Mouse (Mus musculus): Measurements from ENCODE around the gene Gm49721. TPM values are rescaled to one million over a fixed set of nuclear protein-coding genes. Genes with fewer than 3 reads are reported as not detected.
"Not testable (repeated sequence)": the region's sequence is repeated elsewhere in the genome, so short reads cannot be mapped to it uniquely, and the experiment has no call there.

The Gm49721 gene
- polyA plus RNA-seq, 1 experiment from 2014 or later = 0.12 TPM

DNA sequence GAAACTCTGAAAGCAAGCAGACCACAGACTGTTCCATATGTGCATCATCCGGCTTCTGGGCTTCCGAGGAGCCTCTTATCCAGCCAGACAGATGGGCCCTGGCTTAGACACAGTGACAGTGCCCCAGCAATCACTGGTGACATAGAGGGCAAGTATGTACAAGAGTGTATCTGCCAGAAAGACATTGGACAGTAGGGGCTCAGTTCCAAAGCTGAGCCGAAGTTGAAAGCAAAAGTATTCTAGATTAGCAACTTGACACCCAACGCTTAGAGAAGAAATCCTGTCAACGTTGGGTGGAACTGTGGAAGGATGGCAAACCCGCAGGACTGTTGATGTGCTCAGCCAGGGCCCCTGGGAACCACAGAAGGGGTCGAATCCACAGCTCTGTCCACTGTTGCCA, 51.5 kb downstream of the Gm49721 start:
- not testable (repeated sequence) for DNase-seq (ENCODE audit: low spot score)

DNA sequence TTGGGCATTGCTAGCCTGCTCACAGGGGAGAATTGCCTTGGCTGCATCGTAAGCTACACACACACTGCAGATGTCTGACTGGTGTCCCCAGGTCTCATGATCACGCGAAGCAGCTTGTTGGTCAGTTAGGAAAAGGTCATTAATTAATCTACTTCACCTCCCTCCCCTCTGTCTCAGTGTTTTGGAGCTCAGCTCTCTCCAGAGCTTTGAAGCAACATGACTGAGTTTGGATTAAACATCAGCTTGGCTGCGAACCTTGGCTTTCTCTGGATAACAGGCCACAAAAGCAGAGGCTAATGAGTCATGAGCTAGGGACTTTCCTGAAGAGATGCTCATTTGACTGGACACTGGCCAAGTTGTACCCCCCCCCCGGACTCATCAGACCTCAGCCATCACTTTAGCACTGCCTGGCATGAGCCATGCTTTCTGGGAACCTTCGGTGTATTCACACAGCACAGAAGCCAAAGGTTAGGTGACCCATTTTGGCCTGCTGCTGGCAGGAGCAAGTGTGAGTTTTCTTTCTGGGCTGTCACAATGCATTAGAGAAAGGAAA, 52.0 kb downstream of the Gm49721 start:
- 66% methylated on average over 3 of the region's 6 CpGs for WGBS

More for the DNA sequence above, 51.5 kb downstream of the Gm49721 start:
- not testable (repeated sequence) for H3K9ac ChIP-seq (ENCODE audit: low read depth, low read length); H3K36me3 ChIP-seq (ENCODE audit: control insufficient read depth, insufficient read depth, low read length); H3K4me2 ChIP-seq; ATAC-seq (replicated peaks; ENCODE audit: low FRiP score); H3K4me1 ChIP-seq (replicated peaks; ENCODE audit: control insufficient read depth, insufficient read depth, low read length); H3K27me3 ChIP-seq (replicated peaks; ENCODE audit: control insufficient read depth, insufficient read depth, low read length); H3K9me3 ChIP-seq (ENCODE audit: control insufficient read depth, low read length); H3K27ac ChIP-seq (ENCODE audit: low read depth, low read length); H3K4me3 ChIP-seq (ENCODE audit: low read depth, low read length)
- WGBS = 67% methylated on average over 6 of the region's 7 CpGs

DNA sequence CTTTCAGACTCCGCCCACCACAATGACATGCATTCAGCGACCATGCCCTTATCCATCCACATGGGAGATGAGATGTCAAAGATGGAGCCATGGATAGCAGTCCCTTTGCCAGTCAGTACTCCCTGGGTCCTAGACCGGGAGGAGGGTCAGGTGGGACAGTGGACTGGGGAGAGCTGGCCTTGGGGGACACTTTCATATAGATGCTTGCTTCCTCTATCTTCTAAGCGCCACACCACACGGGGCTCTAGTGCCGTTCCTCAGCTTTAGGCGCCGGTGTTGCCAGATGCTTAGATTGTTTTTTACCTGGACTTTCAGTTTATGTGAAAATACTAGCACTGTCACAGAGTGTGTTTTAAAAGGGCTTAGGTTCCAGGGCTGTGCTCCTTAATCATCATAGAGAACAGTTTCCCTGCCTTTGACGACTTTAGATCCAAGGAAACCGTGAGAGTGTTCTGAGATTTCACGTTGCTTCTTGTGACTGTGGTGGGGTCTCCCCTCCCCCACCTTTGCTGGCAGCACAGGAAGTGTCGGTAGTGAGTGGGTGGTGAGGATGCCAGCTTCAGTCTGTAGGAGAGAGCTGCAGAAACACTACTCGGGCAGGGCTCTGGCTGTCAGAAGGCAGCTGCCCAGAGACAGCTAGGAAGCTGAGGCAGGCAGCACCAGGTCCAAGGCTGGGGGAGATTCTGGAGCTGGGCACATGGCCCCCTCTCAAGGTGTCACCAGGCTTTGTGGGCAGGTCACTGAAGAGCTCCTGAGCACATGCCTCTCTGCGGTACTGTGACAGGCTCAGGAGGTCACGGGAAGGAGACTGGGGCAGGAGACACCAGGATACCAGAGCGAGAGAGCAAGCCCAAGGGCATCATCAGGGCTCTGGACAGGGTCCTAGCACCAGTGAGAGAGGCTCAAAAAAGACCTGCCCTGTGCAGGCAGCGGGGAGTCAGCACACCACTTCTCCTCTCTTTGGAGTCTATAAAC, 54.8 kb downstream of the Gm49721 start:
- not testable (repeated sequence) for ATAC-seq (replicated peaks; ENCODE audit: low FRiP score); H3K4me1 ChIP-seq (replicated peaks; ENCODE audit: control insufficient read depth, insufficient read depth, low read length); DNase-seq (ENCODE audit: low spot score); H3K9me3 ChIP-seq (ENCODE audit: control insufficient read depth, low read length); H3K27me3 ChIP-seq (replicated peaks; ENCODE audit: control insufficient read depth, insufficient read depth, low read length); H3K4me2 ChIP-seq; H3K4me3 ChIP-seq (ENCODE audit: low read depth, low read length); H3K36me3 ChIP-seq (ENCODE audit: control insufficient read depth, insufficient read depth, low read length); H3K9ac ChIP-seq (ENCODE audit: low read depth, low read length); H3K27ac ChIP-seq (ENCODE audit: low read depth, low read length)
- WGBS = 57% methylated on average over 3 of the region's 17 CpGs

More for the DNA sequence above, 52.0 kb downstream of the Gm49721 start:
- not testable (repeated sequence) for H3K4me3 ChIP-seq (ENCODE audit: low read depth, low read length); H3K4me1 ChIP-seq (replicated peaks; ENCODE audit: control insufficient read depth, insufficient read depth, low read length); H3K36me3 ChIP-seq (ENCODE audit: control insufficient read depth, insufficient read depth, low read length); DNase-seq (ENCODE audit: low spot score); H3K27ac ChIP-seq (ENCODE audit: low read depth, low read length); H3K27me3 ChIP-seq (replicated peaks; ENCODE audit: control insufficient read depth, insufficient read depth, low read length); ATAC-seq (replicated peaks; ENCODE audit: low FRiP score); H3K9ac ChIP-seq (ENCODE audit: low read depth, low read length); H3K9me3 ChIP-seq (ENCODE audit: control insufficient read depth, low read length); H3K4me2 ChIP-seq

DNA sequence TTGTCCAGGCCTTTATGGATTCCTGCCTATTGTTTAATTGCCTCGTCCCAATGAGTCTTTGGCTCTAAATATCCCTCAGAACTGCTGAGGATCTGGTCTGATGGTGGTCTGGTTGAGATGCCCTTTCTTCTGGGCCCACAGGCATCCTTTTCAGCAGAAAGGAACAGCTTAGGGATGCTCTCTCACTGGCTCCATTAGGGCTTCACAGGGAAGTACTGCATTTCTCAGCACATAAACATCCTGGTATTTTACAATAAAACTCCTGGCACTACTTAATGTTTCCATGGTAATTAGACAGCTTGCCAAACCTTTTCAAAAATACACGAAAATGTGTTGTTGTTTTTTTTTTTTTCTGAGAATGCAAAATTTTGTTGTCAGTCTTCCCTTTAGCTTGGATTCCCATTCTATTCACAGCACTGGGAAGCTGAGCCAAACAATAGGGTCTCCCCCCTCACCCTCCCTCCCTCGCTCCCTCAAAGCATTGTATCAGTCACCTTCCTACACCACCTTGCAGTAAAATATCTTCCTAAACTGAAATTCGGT, 90.4 kb downstream of the Gm49721 start:
- H3K4me2 ChIP-seq; H3K9me3 ChIP-seq (ENCODE audit: control insufficient read depth, low read length); H3K9ac ChIP-seq (ENCODE audit: low read depth, low read length); H3K4me1 ChIP-seq (replicated peaks; ENCODE audit: control insufficient read depth, insufficient read depth, low read length); H3K27ac ChIP-seq (ENCODE audit: low read depth, low read length); H3K36me3 ChIP-seq (ENCODE audit: control insufficient read depth, insufficient read depth, low read length); ATAC-seq (replicated peaks; ENCODE audit: low FRiP score); H3K4me3 ChIP-seq (ENCODE audit: low read depth, low read length); H3K27me3 ChIP-seq (replicated peaks; ENCODE audit: control insufficient read depth, insufficient read depth, low read length); DNase-seq (ENCODE audit: low spot score): not testable (repeated sequence)
- WGBS = 75% methylated on average over 2 of the region's 4 CpGs

DNA sequence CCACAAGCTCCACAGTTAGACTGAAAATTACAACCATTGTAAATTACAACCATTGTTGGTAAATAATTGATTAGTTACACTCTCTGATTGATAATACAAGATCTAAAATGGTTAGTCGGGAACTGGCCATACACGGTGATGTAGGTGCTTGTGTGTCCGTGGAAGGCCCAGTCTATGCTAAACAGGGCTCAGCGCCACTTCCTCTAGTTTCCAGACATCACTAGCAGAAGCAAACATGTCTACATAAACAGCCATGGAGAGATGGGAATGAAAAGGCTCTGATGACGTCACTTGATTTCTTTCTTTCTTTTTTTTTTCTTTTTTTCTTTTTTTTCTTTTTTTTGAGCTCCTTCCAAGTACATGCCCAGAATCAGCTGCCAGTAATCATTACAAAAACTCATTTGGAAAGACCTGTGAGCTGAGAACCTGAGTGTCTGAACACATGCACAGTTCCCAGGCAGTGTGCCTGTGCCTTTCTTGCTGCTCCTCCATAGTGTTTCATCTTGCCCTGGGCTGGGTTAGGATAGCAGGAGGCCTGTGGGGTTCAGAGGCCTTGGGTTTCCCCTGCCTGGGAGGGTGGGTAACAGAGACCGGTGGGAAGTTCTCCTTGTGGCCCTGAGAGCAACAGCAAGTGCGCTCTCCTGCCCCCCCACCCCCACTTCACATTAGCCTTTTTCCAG, 91.0 kb downstream of the Gm49721 start:
- H3K9ac ChIP-seq (ENCODE audit: low read depth, low read length); ATAC-seq (replicated peaks; ENCODE audit: low FRiP score); H3K4me3 ChIP-seq (ENCODE audit: low read depth, low read length); H3K36me3 ChIP-seq (ENCODE audit: control insufficient read depth, insufficient read depth, low read length); DNase-seq (ENCODE audit: low spot score); H3K9me3 ChIP-seq (ENCODE audit: control insufficient read depth, low read length); H3K4me1 ChIP-seq (replicated peaks; ENCODE audit: control insufficient read depth, insufficient read depth, low read length); H3K27me3 ChIP-seq (replicated peaks; ENCODE audit: control insufficient read depth, insufficient read depth, low read length); H3K4me2 ChIP-seq; H3K27ac ChIP-seq (ENCODE audit: low read depth, low read length): not testable (repeated sequence)
- 88% methylated on average over 5 of the region's 7 CpGs for WGBS

DNA sequence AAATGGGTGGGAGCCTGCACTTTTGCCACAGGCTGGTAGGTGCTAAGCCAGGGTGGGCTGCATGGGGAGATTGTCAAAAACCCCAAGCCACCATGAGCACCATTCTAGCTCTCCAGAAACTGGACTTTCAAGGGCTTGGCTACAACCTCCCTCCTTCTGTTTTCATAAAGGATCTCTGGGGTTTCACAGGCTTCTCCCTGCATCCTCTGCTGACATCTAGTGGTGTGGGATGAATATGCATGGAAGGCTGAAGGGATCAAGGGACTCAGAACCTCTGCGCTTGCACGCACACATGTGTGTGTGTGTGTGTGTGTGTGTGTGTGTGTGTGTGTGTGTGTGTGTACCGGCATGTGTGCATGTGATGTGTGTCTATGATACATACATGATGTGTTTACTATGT, 95.8 kb downstream of the Gm49721 start:
- not testable (repeated sequence) for ATAC-seq (replicated peaks; ENCODE audit: low FRiP score); H3K9ac ChIP-seq (ENCODE audit: low read depth, low read length); H3K27ac ChIP-seq (ENCODE audit: low read depth, low read length); H3K9me3 ChIP-seq (ENCODE audit: control insufficient read depth, low read length); H3K4me1 ChIP-seq (replicated peaks; ENCODE audit: control insufficient read depth, insufficient read depth, low read length); H3K4me3 ChIP-seq (ENCODE audit: low read depth, low read length); H3K36me3 ChIP-seq (ENCODE audit: control insufficient read depth, insufficient read depth, low read length); H3K27me3 ChIP-seq (replicated peaks; ENCODE audit: control insufficient read depth, insufficient read depth, low read length); H3K4me2 ChIP-seq
- DNase-seq (ENCODE audit: low spot score) = peak; percentile 24
- 52% methylated on average over 3 of the region's 3 CpGs for WGBS

DNA sequence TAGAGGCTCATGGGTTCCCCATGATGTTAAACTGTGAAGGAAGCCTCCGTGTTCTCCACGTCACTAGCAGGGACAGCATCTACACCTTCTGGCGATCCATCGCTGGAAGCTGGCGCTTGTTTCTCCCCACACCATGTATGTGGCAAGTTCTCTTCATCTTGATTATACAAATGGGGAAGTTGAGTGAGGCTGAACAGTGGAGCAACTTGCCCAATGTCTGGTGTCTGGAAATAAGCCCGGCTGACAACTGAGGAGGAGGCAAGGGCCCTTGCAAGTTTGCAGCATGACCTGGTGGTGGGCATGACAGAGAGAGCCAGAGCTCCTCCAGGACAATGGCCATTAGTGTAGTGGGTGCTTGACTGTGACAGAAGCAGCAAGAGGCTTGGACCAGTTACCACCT, 96.8 kb downstream of the Gm49721 start:
- not testable (repeated sequence) for H3K4me2 ChIP-seq; H3K4me3 ChIP-seq (ENCODE audit: low read depth, low read length); H3K36me3 ChIP-seq (ENCODE audit: control insufficient read depth, insufficient read depth, low read length); H3K9ac ChIP-seq (ENCODE audit: low read depth, low read length); ATAC-seq (replicated peaks; ENCODE audit: low FRiP score); DNase-seq (ENCODE audit: low spot score); H3K4me1 ChIP-seq (replicated peaks; ENCODE audit: control insufficient read depth, insufficient read depth, low read length); H3K27ac ChIP-seq (ENCODE audit: low read depth, low read length); H3K27me3 ChIP-seq (replicated peaks; ENCODE audit: control insufficient read depth, insufficient read depth, low read length); H3K9me3 ChIP-seq (ENCODE audit: control insufficient read depth, low read length)
- 62% methylated on average over 5 of the region's 6 CpGs for WGBS

DNA sequence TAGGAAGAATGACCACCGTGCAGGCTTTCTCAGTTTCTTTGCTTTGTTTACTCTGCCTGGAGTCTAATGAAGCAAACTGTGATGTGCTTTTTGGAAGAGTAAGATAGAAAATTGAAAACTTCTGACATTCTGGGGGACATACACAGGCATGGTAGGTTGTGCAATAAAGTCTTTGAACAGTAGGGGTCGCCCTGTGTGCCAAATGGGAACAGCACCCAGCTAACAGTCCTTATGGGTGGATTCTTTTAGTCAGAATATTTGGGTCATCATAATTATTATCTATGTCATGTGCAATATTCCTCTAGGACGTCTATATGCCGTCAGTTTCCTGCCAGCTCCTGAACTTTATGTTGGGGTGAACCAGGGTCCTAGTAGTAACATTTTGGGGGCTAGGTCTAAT, 100.9 kb downstream of the Gm49721 start:
- H3K27me3 ChIP-seq (replicated peaks; ENCODE audit: control insufficient read depth, insufficient read depth, low read length); DNase-seq (ENCODE audit: low spot score); H3K36me3 ChIP-seq (ENCODE audit: control insufficient read depth, insufficient read depth, low read length); H3K9me3 ChIP-seq (ENCODE audit: control insufficient read depth, low read length); H3K27ac ChIP-seq (ENCODE audit: low read depth, low read length); ATAC-seq (replicated peaks; ENCODE audit: low FRiP score); H3K4me1 ChIP-seq (replicated peaks; ENCODE audit: control insufficient read depth, insufficient read depth, low read length); H3K4me2 ChIP-seq; H3K9ac ChIP-seq (ENCODE audit: low read depth, low read length); H3K4me3 ChIP-seq (ENCODE audit: low read depth, low read length): not testable (repeated sequence)
- 0% methylated on average over 1 of the region's 4 CpGs for WGBS
